Mouse (Mus musculus) inflammation-experienced regulatory T-cells, adult 6 months (primary cell): ENCODE measurements around the gene Pipox. TPM values are rescaled to one million over a fixed set of nuclear protein-coding genes. Genes with fewer than 3 reads are reported as not detected.

Source experiments
- ATAC-seq: one replicate; pipeline ENCODE4 v1.8.0; 2017
- polyA plus RNA-seq, 3 experiments: library from polyadenylated mRNA; unstranded; fragments of 100-300 nt; shearing (Covaris generic); gene quantifications; one replicate each; pipeline ENCODE4 v1.2.1; 2017

Pipox gene
- 1 to 10 TPM in 1 of 3 experiments, under 1 TPM in 2; 0.43 to 2.7 (median 0.56) TPM for polyA plus RNA-seq

- ATAC-seq = no peak
These were observed at the start of gene Pipox for GRCm38 (mm10) chr11:77893787-77894718. TSS of gene Pipox (minus strand) at chr11:77894096.

DNA sequence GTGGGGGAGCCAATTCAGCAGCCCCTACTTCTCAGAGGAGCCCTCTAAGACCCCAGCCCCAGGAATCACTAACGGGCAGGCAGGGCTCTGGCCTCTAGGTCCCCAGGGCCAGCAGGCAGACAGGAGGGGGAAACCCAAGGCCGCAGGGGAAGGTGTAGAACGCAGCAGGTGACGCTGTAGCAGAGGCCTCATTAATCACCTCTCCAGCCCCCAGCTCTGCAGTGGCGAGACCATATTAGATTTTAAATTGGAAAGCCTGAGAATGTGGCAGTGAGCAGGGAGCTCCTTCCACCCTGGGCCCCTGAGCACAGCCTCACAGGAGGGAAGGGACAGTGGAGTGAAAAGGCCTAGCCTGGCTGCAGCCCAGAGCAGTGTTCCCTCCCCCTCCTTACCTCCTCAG lies 48.3 kb upstream of the Pipox start:
- ATAC-seq = no peak

- no peak for ATAC-seq
These were observed 43.9 kb upstream of the Pipox start for GRCm38 (mm10) chr11:77937649-77938410.

GRCm38 (mm10) chr11:77936846-77937245 lies 43.0 kb upstream of the Pipox start:
- no peak for ATAC-seq

GRCm38 (mm10) chr11:77934568-77935311 lies 40.8 kb upstream of the Pipox start:
- no peak for ATAC-seq

DNA sequence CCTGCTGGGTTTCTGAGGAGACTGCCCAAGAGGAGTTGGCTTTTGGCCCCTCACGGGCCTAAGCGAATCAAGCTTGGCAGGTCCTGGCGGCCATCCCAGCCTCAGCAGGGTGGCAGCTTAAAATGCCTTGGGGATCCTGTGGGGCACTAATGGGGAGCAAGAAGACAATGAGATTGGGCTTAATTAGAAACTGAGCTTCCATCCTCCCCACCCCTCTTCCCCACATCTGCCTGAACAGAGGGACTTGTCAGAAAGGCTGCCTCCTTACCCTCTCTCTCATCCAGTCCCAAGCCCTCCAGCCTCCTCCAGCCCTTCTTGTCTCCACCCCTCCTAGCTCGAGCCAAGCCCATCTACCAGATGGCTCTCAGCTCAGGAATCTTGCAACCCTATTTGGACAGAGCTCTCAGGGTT lies 40.2 kb upstream of the Pipox start:
- ATAC-seq = no peak

- no peak for ATAC-seq
These were observed 38.7 kb upstream of the Pipox start for GRCm38 (mm10) chr11:77932576-77932975.

DNA sequence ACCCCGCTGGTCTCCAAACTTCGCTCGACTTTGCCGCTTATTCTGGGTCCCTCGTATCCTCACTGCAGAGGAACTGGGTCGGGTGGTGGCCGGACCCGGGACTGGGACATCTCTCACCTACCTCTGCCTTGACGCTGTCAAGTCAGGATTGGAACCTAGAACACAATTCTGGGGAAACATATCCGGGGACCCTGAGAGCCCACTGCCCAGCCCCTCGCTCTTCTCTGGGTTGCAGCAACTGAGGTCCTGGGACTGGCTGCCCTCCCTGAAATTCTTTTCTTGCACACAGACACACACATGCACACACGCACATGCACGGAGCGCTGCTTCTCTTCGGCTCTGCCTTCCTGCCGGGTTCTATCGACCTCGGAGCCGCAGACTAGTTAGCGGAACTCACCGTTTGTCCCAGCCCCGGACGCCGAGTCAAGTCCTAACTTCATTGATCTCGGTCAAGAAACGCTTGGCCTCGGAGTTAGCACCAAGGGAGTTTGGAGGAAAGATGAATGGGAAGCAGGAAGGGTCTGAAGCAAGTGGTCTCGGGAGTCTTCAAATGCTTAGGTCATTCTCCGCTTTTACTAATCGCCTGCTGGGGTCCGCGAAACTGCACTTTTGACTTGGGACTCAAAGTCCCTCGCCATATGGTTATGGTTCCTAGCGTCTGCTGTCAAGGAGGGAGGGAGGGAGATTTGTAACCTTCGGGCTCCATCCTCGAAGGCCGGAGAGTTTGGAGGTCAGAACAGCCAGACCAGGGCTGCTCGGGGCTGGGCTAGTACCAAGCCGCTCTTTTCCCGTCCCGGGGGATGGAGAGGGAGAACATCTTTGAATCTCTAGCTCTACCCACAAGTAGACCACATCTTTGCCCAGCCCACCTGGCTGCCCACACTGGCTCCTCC lies 37.9 kb upstream of the Pipox start:
- ATAC-seq = no peak

DNA sequence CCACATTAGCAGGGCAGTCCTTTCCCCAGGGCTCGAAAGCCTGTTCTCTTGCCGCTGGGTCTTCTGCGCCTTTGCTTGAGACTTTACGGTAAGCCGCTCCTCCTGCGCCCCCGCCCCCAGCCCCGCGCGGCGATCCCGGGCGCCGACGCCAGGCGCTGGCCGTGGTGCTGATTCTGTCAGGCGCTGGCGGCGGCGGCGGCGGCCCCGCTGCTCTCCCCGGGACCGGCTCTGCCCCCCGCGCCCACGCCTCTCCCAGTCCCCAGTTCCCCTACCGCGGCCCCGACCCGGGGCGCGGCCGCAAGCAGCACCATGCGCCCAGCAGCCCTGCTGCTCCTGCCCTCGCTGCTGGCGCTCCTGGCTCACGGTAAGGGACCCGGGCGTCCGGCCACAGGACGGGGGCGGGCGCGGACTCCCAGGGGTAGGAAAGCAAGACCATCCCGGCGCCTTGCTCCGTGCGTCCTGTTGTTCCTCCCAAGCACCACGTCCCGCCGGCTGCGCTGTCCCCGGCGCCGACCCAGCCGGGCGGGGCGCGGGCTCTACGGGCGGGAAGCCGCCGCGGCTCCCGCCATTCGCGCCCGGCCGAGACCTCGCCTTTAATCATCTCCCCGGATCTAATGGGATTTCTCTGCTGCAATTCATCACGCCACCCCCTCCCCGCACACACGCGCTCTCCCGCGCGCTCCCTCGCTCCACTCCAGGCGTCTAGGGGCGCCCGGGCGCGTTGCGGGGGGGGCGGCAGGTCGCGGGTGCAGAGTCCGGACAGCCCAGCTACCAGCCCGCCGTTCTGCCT lies 37.0 kb upstream of the Pipox start, which contains the start of gene Sez6:
Gene Sez6 (plus strand): TSS at position 50 of the 790 bp plus-strand sequence.
- ATAC-seq = no peak

DNA sequence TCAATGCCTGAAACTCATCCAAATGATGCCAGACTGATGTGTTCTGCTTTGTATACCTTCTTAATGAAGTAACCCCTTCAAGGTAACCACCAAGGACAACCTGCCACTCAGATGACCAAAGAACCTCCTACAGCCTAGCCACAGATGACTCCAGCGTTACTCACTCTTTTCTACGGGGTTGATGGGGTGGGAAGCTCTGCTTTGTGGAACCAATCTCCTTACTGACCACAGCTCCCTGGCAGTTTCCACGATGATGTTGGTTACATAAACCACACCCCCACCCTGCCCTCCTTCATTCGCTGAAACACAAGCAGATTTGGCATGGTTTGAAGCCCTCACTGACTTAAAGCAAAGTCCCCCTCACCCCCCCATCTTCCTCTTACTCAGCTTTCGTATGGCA lies 33.9 kb upstream of the Pipox start:
- no peak for ATAC-seq

- ATAC-seq = no peak
These were observed 32.8 kb upstream of the Pipox start for GRCm38 (mm10) chr11:77926666-77927065.

DNA sequence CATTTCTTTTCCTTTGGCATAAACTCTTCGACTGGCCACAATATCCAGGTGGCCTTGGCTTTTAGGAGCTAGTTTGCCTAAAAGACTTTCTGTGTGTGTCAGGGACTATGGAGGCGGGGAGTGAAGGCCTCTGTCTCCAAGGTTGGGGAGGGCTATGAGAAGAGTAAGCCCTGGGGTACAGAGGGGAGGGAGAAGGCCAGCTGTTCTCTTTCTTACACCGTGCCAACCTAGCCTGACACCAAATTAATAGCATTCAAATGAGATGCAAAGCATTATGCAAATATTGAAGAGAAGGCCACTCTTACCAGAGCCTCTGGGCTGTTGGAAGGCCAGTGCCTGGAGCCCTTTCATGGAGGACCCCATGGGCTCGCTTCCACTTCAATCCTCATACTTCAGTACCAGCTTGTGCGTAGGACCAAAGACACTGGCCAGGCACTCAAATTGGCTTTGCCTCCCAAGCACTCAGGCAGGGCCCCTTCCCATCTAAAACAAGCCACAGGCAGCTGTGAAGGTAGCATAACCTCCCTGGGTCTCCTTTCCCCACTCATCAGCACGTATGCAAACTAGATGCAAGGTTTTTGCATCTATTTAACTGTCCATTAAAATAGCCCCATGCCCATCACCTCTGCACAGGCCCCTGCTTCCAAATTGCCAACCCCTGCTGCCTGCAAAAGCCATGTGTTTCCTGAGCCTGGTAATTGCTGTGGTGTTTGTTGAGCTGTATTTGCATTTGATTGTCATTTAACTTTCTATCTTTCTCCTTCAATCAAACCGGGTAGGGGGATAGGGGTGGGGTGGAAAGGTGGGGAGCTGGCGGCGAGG lies 32.2 kb upstream of the Pipox start:
- no peak for ATAC-seq

GRCm38 (mm10) chr11:77923285-77923684 lies 29.4 kb upstream of the Pipox start:
- no peak for ATAC-seq

DNA sequence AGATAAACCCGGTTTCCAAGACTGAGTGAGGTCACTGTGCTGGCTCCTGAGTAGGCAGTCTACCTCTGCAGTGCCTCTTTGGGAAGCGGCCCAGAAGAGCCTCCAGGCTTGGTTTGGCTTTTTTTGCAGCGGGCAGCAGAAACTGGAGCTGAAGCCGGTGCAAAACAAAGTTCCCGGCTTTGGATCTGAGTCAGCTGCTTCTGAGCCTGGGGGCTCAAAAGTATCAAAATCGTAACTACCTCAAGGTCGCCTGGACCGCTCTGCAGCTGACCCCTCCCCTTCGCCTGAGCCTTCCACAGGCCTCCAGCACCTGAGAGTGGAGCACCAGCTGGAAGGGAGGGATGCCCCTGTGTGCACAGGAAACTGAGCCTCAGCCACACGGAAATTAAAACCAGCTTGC lies 23.3 kb upstream of the Pipox start:
- ATAC-seq = no peak

GRCm38 (mm10) chr11:77916741-77917140 lies 22.8 kb upstream of the Pipox start:
- ATAC-seq = no peak

GRCm38 (mm10) chr11:77914598-77915260 lies 20.8 kb upstream of the Pipox start:
- no peak for ATAC-seq

DNA sequence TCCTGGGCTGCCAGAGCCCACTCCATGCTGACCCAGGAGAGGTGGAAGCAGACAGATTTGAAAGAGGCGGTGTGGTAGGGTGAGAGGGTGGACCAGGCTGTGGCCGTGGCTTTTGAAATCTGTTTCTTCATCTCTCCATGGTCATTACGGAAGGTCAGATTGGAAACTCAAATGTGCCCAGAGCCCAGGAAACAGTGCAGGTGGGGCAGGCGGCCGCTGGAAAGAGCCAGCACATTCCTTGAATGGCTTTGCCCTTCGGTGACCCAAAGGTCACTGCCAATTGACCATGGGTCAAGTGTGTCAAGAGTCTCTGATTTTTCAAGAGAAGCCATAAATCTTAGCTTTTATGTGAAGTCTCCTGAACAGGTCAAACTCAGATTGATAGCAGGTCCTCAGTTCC lies 19.6 kb upstream of the Pipox start:
- no peak for ATAC-seq

DNA sequence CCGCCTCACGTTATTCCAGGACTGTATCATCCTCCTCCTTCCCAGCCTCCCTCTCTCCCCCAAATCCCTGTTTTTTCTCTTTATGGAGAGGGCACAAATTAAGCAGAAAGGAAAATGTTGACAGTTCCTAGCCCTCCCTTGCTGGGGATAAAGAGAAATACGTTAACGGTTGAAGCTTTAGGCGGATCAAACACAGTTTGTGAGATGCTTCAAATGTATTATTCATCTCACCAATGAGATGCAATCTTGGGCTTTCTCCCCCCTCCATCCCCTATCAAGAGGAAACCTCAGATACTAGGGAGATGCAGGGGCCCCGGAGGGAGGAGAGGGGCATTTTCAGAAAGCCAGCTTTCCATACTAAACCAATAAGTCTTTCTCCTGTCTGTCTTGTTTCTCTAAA lies 15.9 kb upstream of the Pipox start:
- ATAC-seq = no peak

DNA sequence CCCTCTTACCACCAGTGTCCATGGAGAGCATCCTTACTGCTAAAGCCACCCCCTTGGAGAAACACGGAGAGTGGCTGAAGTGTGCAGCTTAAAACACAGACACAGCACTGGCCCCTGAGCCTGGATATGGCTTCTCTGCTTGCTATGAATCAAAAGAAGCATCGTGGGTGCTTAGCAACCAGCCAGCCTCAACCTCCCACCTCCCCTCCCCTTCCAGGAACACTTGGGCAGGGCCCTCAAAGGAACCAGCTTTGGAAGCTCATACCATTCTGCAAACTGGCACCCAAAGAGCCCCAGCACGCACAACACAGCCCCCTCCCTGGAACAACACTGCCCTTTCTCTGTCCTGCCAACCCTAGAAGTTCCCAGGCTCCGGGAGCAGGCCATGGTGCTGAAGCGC lies 15.5 kb upstream of the Pipox start:
- no peak for ATAC-seq
